Mouse (Mus musculus) liver, embryonic 13.5 days (tissue): ENCODE measurements around the gene Kmt5b. TPM values are rescaled to one million over a fixed set of nuclear protein-coding genes. Genes with fewer than 3 reads are reported as not detected.

ENCODE experiments used
- ATAC-seq: fragments of 200-750 bp; cut with Nextera tagmentation; 2 replicates; pipeline ENCODE4 v1.8.0; 2017; ENCODE audit warnings: low read depth, mild to moderate bottlenecking, moderate number of reproducible peaks, moderate library complexity
- DNase-seq: peaks from one replicate; pipeline ENCODE4 v3.0.0; 2022
- H3K27ac ChIP-seq: fragments of 300-500 bp; sonication (generic); 2 replicates; pipeline ENCODE4 v1.5.1; 2015; ENCODE audit warnings: moderate library complexity, mild to moderate bottlenecking, inconsistent platforms
- H3K27me3 ChIP-seq: fragments of 300-500 bp; sonication (generic); 2 replicates; pipeline ENCODE4 v1.6.1; 2015; ENCODE audit warnings: mild to moderate bottlenecking, inconsistent platforms
- H3K36me3 ChIP-seq: fragments of 300-500 bp; sonication (generic); 2 replicates; pipeline ENCODE4 v1.6.1; 2015; ENCODE audit warnings: mild to moderate bottlenecking, inconsistent platforms
- H3K4me1 ChIP-seq: fragments of 300-500 bp; sonication (generic); replicated peaks from 2 replicates; pipeline ENCODE4 v1.6.1; 2015; ENCODE audit warnings: inconsistent platforms
- H3K4me2 ChIP-seq: fragments of 300-500 bp; sonication (generic); 2 replicates; pipeline ENCODE4 v1.6.1; 2015; ENCODE audit warnings: inconsistent platforms, mild to moderate bottlenecking, moderate library complexity
- H3K4me3 ChIP-seq: fragments of 300-500 bp; sonication (generic); replicated peaks from 2 replicates; pipeline ENCODE4 v1.5.1; 2015; ENCODE audit warnings: mild to moderate bottlenecking, inconsistent platforms
- H3K9ac ChIP-seq: fragments of 300-500 bp; sonication (generic); 2 replicates; pipeline ENCODE4 v1.6.1; 2015; ENCODE audit warnings: mild to moderate bottlenecking, inconsistent platforms
- H3K9me3 ChIP-seq: fragments of 300-500 bp; sonication (generic); replicated peaks from 2 replicates; pipeline ENCODE4 v1.6.1; 2016; ENCODE audit warnings: inconsistent platforms
- WGBS: fragments of 180-500 bp; shearing (Covaris S2); methylation state at CpG from one replicate; pipeline ENCODE4 v1.1.7; 2015; ENCODE audit not compliant: insufficient replicate concordance; 5-methylcytosine and 5-hydroxymethylcytosine counted together
- polyA plus RNA-seq: library from polyadenylated mRNA; unstranded; fragments of >200 nt; fragmentation: Nextera tagmentation; extraction: Ambion mirVana; gene quantifications from 2 replicates; pipeline ENCODE4 v1.2.1, GENCODE M21; 2015

Kmt5b gene
- polyA plus RNA-seq, 1 experiment from 2014 or later = 6.5 TPM

DNA sequence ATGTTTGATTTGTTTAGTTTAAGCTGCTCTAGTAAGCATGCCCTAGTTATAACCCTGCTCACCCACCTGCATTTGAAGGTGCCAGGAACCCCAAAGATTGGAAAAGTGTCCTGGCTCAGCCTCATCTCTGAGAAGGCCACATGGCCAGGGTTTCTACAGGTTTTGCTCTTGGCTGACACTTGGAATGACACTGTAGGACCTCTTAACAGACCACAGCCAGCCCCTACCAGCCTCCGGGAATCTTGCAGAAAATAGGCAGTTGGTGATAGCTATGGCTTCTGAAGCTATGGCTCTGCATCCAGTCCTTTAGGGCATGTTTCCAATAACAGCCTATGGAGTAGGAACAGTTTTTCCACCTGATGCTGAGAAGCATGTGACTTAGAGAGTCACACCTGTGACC is 77.6 kb downstream of the Kmt5b start:
- Histone ChIP-seq H3K4me3 (no peak overlapping the region), H3K9ac (no peak overlapping the region), H3K4me1 (peaks cover 7% of the 10 kb centered on the region; the same call in 1 of the 2 replicates), H3K27me3 (no peaks in the 10 kb centered on the region), H3K4me2 (no peak overlapping the region), H3K27ac (no peak overlapping the region), H3K9me3 (no peaks in the 10 kb centered on the region), H3K36me3 (no peaks in the 10 kb centered on the region)
- ATAC-seq (no peak), DNase-seq (no peak)
- WGBS = 89% methylated on average over 1 of the region's 1 CpGs

DNA sequence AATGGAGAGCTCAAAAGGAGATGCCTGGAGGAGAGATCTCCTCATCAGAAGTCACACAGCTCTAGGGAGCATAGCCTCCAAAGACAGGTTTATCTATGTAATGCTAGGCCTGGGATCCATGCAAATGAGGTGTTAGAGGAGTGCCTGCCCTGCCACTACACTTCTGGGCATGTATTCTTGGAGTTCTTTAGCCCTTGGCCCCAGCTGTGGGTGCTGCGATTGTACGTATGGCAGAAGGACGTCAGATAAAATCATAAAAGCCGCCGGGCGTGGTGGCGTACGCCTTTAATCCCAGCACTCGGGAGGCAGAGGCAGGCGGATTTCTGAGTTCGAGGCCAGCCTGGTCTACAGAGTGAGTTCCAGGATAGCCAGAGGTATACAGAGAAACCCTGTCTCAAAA is 78.1 kb downstream of the Kmt5b start:
- ATAC-seq = no peak
- no peak overlapping the region for H3K27ac ChIP-seq
- H3K27me3 ChIP-seq = no peaks in the 10 kb centered on the region
- 74% methylated on average over 11 of the region's 11 CpGs for WGBS
- H3K9me3 ChIP-seq = no peaks in the 10 kb centered on the region
- H3K9ac ChIP-seq = no peak overlapping the region
- H3K36me3 ChIP-seq = no peaks in the 10 kb centered on the region
- peaks cover 10% of the 10 kb centered on the region; the same call in 1 of the 2 replicates for H3K4me1 ChIP-seq
- H3K4me3 ChIP-seq = no peak overlapping the region
- no peak for DNase-seq
- no peak overlapping the region for H3K4me2 ChIP-seq

DNA sequence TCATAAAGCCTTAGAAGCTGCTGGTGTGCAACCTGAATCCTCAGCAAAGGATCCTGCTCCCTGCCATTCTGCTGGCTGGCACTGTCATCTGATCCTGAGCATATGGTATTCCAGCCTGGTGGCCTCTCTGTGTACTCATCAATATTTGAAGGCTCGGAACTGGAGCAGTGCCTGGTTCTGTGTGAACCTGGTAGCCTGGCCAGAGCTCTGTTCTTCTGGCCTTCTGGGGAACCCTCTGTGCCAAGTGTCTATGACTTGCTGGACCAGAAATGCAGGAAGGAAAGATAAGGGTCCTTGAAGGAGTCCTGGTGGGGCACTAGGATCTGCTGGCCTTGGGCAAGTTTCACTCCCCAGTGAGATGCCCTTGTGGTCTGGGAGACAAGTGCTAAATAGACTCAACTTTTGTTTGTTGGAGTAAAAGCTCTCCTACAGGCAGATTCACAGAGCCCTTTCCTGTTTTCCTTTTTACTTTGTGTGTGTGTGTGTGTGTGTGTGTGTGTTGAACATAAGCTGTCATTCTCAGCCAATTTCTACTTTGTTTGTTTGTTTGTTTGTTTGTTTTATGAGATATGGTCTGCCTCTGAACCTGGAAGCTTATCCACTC is 78.7 kb downstream of the Kmt5b start:
- H3K4me3 ChIP-seq = no peak overlapping the region
- ATAC-seq (no peak), DNase-seq (no peak)
- no peaks in the 10 kb centered on the region for H3K36me3 ChIP-seq
- 65% methylated on average over 1 of the region's 1 CpGs for WGBS
- no peak overlapping the region for H3K9ac ChIP-seq
- H3K9me3 ChIP-seq = no peaks in the 10 kb centered on the region
- no peak overlapping the region for H3K27ac ChIP-seq
- peaks cover 15% of the 10 kb centered on the region for H3K4me1 ChIP-seq
- H3K27me3 ChIP-seq = no peaks in the 10 kb centered on the region
- H3K4me2 ChIP-seq = no peak overlapping the region

- Histone ChIP-seq H3K4me2 (no peak overlapping the region), H3K27me3 (no peaks in the 10 kb centered on the region), H3K4me3 (no peak overlapping the region), H3K9ac (no peak overlapping the region), H3K4me1 (peaks cover 23% of the 10 kb centered on the region), H3K9me3 (no peaks in the 10 kb centered on the region), H3K36me3 (no peaks in the 10 kb centered on the region), H3K27ac (no peak overlapping the region)
- ATAC-seq (no peak), DNase-seq (no peak)
- 59% methylated on average over 10 of the region's 10 CpGs for WGBS
These were observed 79.7 kb downstream of the Kmt5b start for GRCm38 (mm10) chr19:3846676-3847604.

- H3K4me3 ChIP-seq = no peak overlapping the region
- H3K4me1 ChIP-seq = peaks cover 30% of the 10 kb centered on the region
- H3K27ac ChIP-seq = no peak overlapping the region
- DNase-seq (no peak), ATAC-seq (no peak)
- no peaks in the 10 kb centered on the region for H3K9me3 ChIP-seq
- H3K27me3 ChIP-seq = no peaks in the 10 kb centered on the region
- no peak overlapping the region for H3K9ac ChIP-seq
- WGBS = 75% methylated on average over 5 of the region's 5 CpGs
- no peaks in the 10 kb centered on the region for H3K36me3 ChIP-seq
- no peak overlapping the region for H3K4me2 ChIP-seq
These were observed 80.5 kb downstream of the Kmt5b start for GRCm38 (mm10) chr19:3847711-3848110.

- Histone ChIP-seq H3K27me3 (no peaks in the 10 kb centered on the region), H3K27ac (no peak overlapping the region), H3K4me2 (no peak overlapping the region), H3K4me3 (no peak overlapping the region), H3K9me3 (no peaks in the 10 kb centered on the region), H3K4me1 (peaks cover 36% of the 10 kb centered on the region), H3K36me3 (no peaks in the 10 kb centered on the region), H3K9ac (no peak overlapping the region)
- no peak for ATAC-seq
- 73% methylated on average over 7 of the region's 7 CpGs for WGBS
- no peak for DNase-seq
These were observed 81.1 kb downstream of the Kmt5b start for GRCm38 (mm10) chr19:3848207-3848808.

GRCm38 (mm10) chr19:3849251-3849650 is 82.0 kb downstream of the Kmt5b start:
- Histone ChIP-seq H3K4me3 (no peak overlapping the region), H3K4me2 (no peak overlapping the region), H3K36me3 (no peaks in the 10 kb centered on the region), H3K9ac (no peak overlapping the region), H3K4me1 (peaks cover 45% of the 10 kb centered on the region), H3K9me3 (no peaks in the 10 kb centered on the region), H3K27me3 (no peaks in the 10 kb centered on the region), H3K27ac (no peak overlapping the region)
- ATAC-seq (no peak), DNase-seq (no peak)
- 77% methylated on average over 2 of the region's 2 CpGs for WGBS

DNA sequence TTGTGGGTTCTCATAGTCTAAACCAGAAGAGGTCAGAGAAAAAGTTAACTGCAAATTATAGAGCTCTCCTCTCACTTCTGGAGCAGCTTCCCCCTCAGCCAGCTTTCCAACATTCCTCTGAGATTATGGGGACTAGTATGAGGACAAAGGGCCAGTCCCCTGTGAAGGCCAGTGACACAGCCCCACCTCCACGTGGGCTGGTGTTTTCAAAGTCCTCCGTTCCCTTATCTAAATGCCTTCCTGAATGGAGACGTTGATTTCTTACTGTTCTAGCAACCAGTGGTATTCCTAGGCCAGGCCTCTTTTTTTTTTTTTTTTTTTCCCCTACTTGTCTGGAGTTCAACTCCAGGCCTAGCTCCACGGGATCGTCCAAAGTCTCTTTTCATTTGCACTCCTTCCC is 82.9 kb downstream of the Kmt5b start:
- DNase-seq (no peak), ATAC-seq (no peak)
- peak overlapping the region; percentile 74 for H3K27ac ChIP-seq
- WGBS = 31% methylated on average over 5 of the region's 5 CpGs
- H3K4me2 ChIP-seq = no peak overlapping the region
- no peaks in the 10 kb centered on the region for H3K36me3 ChIP-seq
- H3K27me3 ChIP-seq = no peaks in the 10 kb centered on the region
- no peak overlapping the region for H3K4me3 ChIP-seq
- H3K9ac ChIP-seq = no peak overlapping the region
- H3K9me3 ChIP-seq = no peaks in the 10 kb centered on the region
- peaks cover 50% of the 10 kb centered on the region for H3K4me1 ChIP-seq

- Histone ChIP-seq H3K4me3 (peak overlapping the region; percentile 82), H3K4me2 (peak overlapping the region; percentile 100), H3K9me3 (no peaks in the 10 kb centered on the region), H3K4me1 (peaks cover 58% of the 10 kb centered on the region), H3K27me3 (no peaks in the 10 kb centered on the region), H3K27ac (peak overlapping the region; percentile 74), H3K9ac (peak overlapping the region; percentile 68), H3K36me3 (no peaks in the 10 kb centered on the region)
- WGBS = 7% methylated on average over 19 of the region's 19 CpGs
- ATAC-seq (peak; percentile 10), DNase-seq (peak; percentile 34)
These were observed 83.7 kb downstream of the Kmt5b start for GRCm38 (mm10) chr19:3850847-3851469.

- H3K4me2 ChIP-seq = peak within 1 kb of the TSS; percentile 100
- peak; percentile 95 for ATAC-seq
- under 1% methylated on average over 54 of the region's 54 CpGs for WGBS
- no peaks in the 10 kb centered on the region for H3K36me3 ChIP-seq
- peak; percentile 94 for DNase-seq
- H3K9ac ChIP-seq = peak within 1 kb of the TSS; percentile 90
- H3K4me3 ChIP-seq = peak within 1 kb of the TSS; percentile 82
- H3K9me3 ChIP-seq = no peaks in the 10 kb centered on the region
- H3K27ac ChIP-seq = peak within 1 kb of the TSS; percentile 95
- H3K4me1 ChIP-seq = peaks cover 60% of the 10 kb centered on the region
- H3K27me3 ChIP-seq = no peaks in the 10 kb centered on the region
These were observed 84.3 kb downstream of the Kmt5b start, which contains the start of gene Chka for GRCm38 (mm10) chr19:3851502-3851962. Chka (plus strand) TSS chr19:3851773.
